In genomic region chr11:102219247-102219993, GRCm38 (mm10) we compare ENCODE assay signal across 7 mouse cellular contexts. TPM values are rescaled to one million over a fixed set of nuclear protein-coding genes. Genes with fewer than 3 reads are reported as not detected.
DNase-seq lines count a peak whose midpoint lies in the region; ATAC-seq lines count a peak whose summit lies in the region.

No protein-coding gene starts in this region.

- peak overlapping the region; percentile 22 for H3K4me3 ChIP-seq in lung, embryonic 16.5 days (ENCODE audit: low read length)
- peak overlapping the region; percentile 51 for H3K4me3 ChIP-seq in embryonic facial prominence, embryonic 10.5 days
- no peak overlapping the region; the same call in 1 of the 2 replicates for H3K4me3 ChIP-seq in liver, embryonic 16.5 days (ENCODE audit: low read depth, low read length)

- H3K27ac ChIP-seq in lung, embryonic 16.5 days (ENCODE audit: low read length), result peak overlapping the region; percentile 98
- H3K27ac ChIP-seq in embryonic facial prominence, embryonic 10.5 days (replicated peaks), result peak overlapping the region; percentile 85
- H3K27ac ChIP-seq in liver, embryonic 16.5 days (ENCODE audit: low read length), result peak overlapping the region; percentile 73

- WGBS in lung, embryonic 16.5 days, result 45% methylated on average over 14 of the region's 14 CpGs
- 69% methylated on average over 14 of the region's 14 CpGs for WGBS in embryonic facial prominence, embryonic 10.5 days
- 43% methylated on average over 14 of the region's 14 CpGs for WGBS in liver, embryonic 16.5 days (ENCODE audit: insufficient replicate concordance)

- H3K27me3 ChIP-seq in lung, embryonic 16.5 days (ENCODE audit: control insufficient read depth, insufficient read depth, low read depth, low read length), result no peaks in the 10 kb centered on the region
- peaks cover 11% of the 10 kb centered on the region; the same call in 1 of the 2 replicates for H3K27me3 ChIP-seq in embryonic facial prominence, embryonic 10.5 days (replicated peaks; ENCODE audit: low read depth, poor library complexity, severe bottlenecking)
- H3K27me3 ChIP-seq in liver, embryonic 16.5 days (ENCODE audit: control insufficient read depth, insufficient read depth, low read depth, low read length), result peaks cover 6% of the 10 kb centered on the region

- H3K9me3 ChIP-seq in lung, embryonic 16.5 days (ENCODE audit: control insufficient read depth, low read length), result no peaks in the 10 kb centered on the region
- no peaks in the 10 kb centered on the region for H3K9me3 ChIP-seq in embryonic facial prominence, embryonic 10.5 days
- H3K9me3 ChIP-seq in liver, embryonic 16.5 days (replicated peaks; ENCODE audit: control insufficient read depth, low read length), result no peaks in the 10 kb centered on the region

- peak overlapping the region; percentile 73 for H3K4me2 ChIP-seq in lung, embryonic 16.5 days (ENCODE audit: low read depth, low read length)
- peak overlapping the region; percentile 72 for H3K4me2 ChIP-seq in liver, embryonic 16.5 days (ENCODE audit: low read depth, low read length)

- ATAC-seq in lung, embryonic 16.5 days (ENCODE audit: low read depth), result peak; percentile 1; the same call in 1 of the 2 replicates
- no peak for ATAC-seq in liver, embryonic 16.5 days (ENCODE audit: low read depth)
- ATAC-seq in megakaryocyte-erythroid progenitor cell, adult 5-6 weeks (replicated peaks; ENCODE audit: low FRiP score, low TSS enrichment, poor library complexity, severe bottlenecking), result no peak

- H3K36me3 ChIP-seq in lung, embryonic 16.5 days (ENCODE audit: control insufficient read depth, insufficient read depth, low read length), result 0 out of 2 replicates have a peak, but pooled peaks cover 2% of the 10 kb centered on the region
- peaks cover 32% of the 10 kb centered on the region for H3K36me3 ChIP-seq in embryonic facial prominence, embryonic 10.5 days (replicated peaks)
- no peaks in the 10 kb centered on the region for H3K36me3 ChIP-seq in liver, embryonic 16.5 days (ENCODE audit: control insufficient read depth, insufficient read depth)

- peaks cover 76% of the 10 kb centered on the region for H3K4me1 ChIP-seq in lung, embryonic 16.5 days (replicated peaks; ENCODE audit: control insufficient read depth, insufficient read depth, low read length)
- peaks cover 87% of the 10 kb centered on the region for H3K4me1 ChIP-seq in embryonic facial prominence, embryonic 10.5 days
- H3K4me1 ChIP-seq in liver, embryonic 16.5 days (ENCODE audit: control insufficient read depth, low read depth, low read length), result peaks cover 58% of the 10 kb centered on the region

- H3K9ac ChIP-seq in lung, embryonic 16.5 days (ENCODE audit: low read length), result peak overlapping the region; percentile 54; the same call in 1 of the 2 replicates
- peak overlapping the region; percentile 59 for H3K9ac ChIP-seq in liver, embryonic 16.5 days (ENCODE audit: low read depth, low read length)

- DNase-seq in lung, adult 18-20 months, result no peak
- no peak for DNase-seq in embryonic facial prominence, embryonic 10.5 days (ENCODE audit: low spot score)
- peak; percentile 41 for DNase-seq in heart, postnatal 4 days
- no peak for DNase-seq in layer of hippocampus, adult 9-10 months (ENCODE audit: low spot score)

RNA-seq across cellular contexts. Expression of gene Hdac5, which starts 10.5 kb away (rescaled TPM):
- 70.1 and 80.4 TPM in 2 replicates for polyA plus RNA-seq in lung, embryonic 16.5 days (2015; fragmentation: Nextera tagmentation; extraction: Ambion mirVana)
- polyA plus RNA-seq in embryonic facial prominence, embryonic 10.5 days (2016; fragmentation: Nextera tagmentation; extraction: Ambion mirVana), result 49.6 and 52.9 TPM in 2 replicates
- 10 to 100 TPM; 90.7 to 91.4 TPM for total RNA-seq in heart, postnatal 4 days (2021)
- 16.9 and 20.4 TPM in 2 replicates for polyA plus RNA-seq in liver, embryonic 16.5 days (2015; fragmentation: Nextera tagmentation; extraction: Ambion mirVana)
- 10.7 and 16.6 TPM in 2 replicates for total RNA-seq in megakaryocyte-erythroid progenitor cell, adult 5-6 weeks (2014; fragmentation: Nextera tagmentation)
- total RNA-seq in megakaryocyte-erythroid progenitor cell, adult 5-6 weeks (2017), result 6.1 and 11.4 TPM in 2 replicates

RNA-seq across cellular contexts. Expression of gene BC030867, which starts 29.3 kb away (rescaled TPM):
- 18.7 and 19.4 TPM in 2 replicates for polyA plus RNA-seq in lung, embryonic 16.5 days (2015; fragmentation: Nextera tagmentation; extraction: Ambion mirVana)
- 30.1 and 32.4 TPM in 2 replicates for polyA plus RNA-seq in embryonic facial prominence, embryonic 10.5 days (2016; fragmentation: Nextera tagmentation; extraction: Ambion mirVana)
- 1 to 10 TPM; 5.3 TPM for total RNA-seq in heart, postnatal 4 days (2021)
- polyA plus RNA-seq in liver, embryonic 16.5 days (2015; fragmentation: Nextera tagmentation; extraction: Ambion mirVana), result 13.2 and 13.8 TPM in 2 replicates
- total RNA-seq in megakaryocyte-erythroid progenitor cell, adult 5-6 weeks (2014; fragmentation: Nextera tagmentation), result 36.4 and 48.1 TPM in 2 replicates
- 7.5 and 12.3 TPM in 2 replicates for total RNA-seq in megakaryocyte-erythroid progenitor cell, adult 5-6 weeks (2017)

RNA-seq across cellular contexts. Expression of gene G6pc3, which starts 30.0 kb away (rescaled TPM):
- 28.3 and 28.6 TPM in 2 replicates for polyA plus RNA-seq in lung, embryonic 16.5 days (2015; fragmentation: Nextera tagmentation; extraction: Ambion mirVana)
- polyA plus RNA-seq in embryonic facial prominence, embryonic 10.5 days (2016; fragmentation: Nextera tagmentation; extraction: Ambion mirVana), result 38.2 and 39.6 TPM in 2 replicates
- 10 to 100 TPM; 29.9 to 32.6 TPM for total RNA-seq in heart, postnatal 4 days (2021)
- polyA plus RNA-seq in liver, embryonic 16.5 days (2015; fragmentation: Nextera tagmentation; extraction: Ambion mirVana), result 7.7 and 8.2 TPM in 2 replicates
- 71.5 and 93.3 TPM in 2 replicates for total RNA-seq in megakaryocyte-erythroid progenitor cell, adult 5-6 weeks (2014; fragmentation: Nextera tagmentation)
- 39.9 and 59.4 TPM in 2 replicates for total RNA-seq in megakaryocyte-erythroid progenitor cell, adult 5-6 weeks (2017)

RNA-seq across cellular contexts. Expression of gene Lsm12, which starts 34.3 kb away (rescaled TPM):
- 108 and 130 TPM in 2 replicates for polyA plus RNA-seq in lung, embryonic 16.5 days (2015; fragmentation: Nextera tagmentation; extraction: Ambion mirVana)
- 145 and 155 TPM in 2 replicates for polyA plus RNA-seq in embryonic facial prominence, embryonic 10.5 days (2016; fragmentation: Nextera tagmentation; extraction: Ambion mirVana)
- total RNA-seq in heart, postnatal 4 days (2021), result 10 to 100 TPM; 71.3 to 75.3 TPM
- 51.2 and 52.5 TPM in 2 replicates for polyA plus RNA-seq in liver, embryonic 16.5 days (2015; fragmentation: Nextera tagmentation; extraction: Ambion mirVana)
- total RNA-seq in megakaryocyte-erythroid progenitor cell, adult 5-6 weeks (2014; fragmentation: Nextera tagmentation), result 110 TPM in 2 replicates
- total RNA-seq in megakaryocyte-erythroid progenitor cell, adult 5-6 weeks (2017), result 71.3 and 94.9 TPM in 2 replicates

RNA-seq across cellular contexts. Expression of gene Asb16, which starts 49.1 kb away (rescaled TPM):
- polyA plus RNA-seq in lung, embryonic 16.5 days (2015; fragmentation: Nextera tagmentation; extraction: Ambion mirVana), result 0.05 and 0.08 TPM in 2 replicates
- polyA plus RNA-seq in embryonic facial prominence, embryonic 10.5 days (2016; fragmentation: Nextera tagmentation; extraction: Ambion mirVana), result 0.09 and 0.10 TPM in 2 replicates
- under 1 TPM; 0.33 to 0.41 TPM for total RNA-seq in heart, postnatal 4 days (2021)
- 0.04 TPM in 1 of 2 replicates, not detected in the other for polyA plus RNA-seq in liver, embryonic 16.5 days (2015; fragmentation: Nextera tagmentation; extraction: Ambion mirVana)
- total RNA-seq in megakaryocyte-erythroid progenitor cell, adult 5-6 weeks (2014; fragmentation: Nextera tagmentation), result 2.2 and 2.5 TPM in 2 replicates
- 0.84 and 1.3 TPM in 2 replicates for total RNA-seq in megakaryocyte-erythroid progenitor cell, adult 5-6 weeks (2017)
